Mouse (Mus musculus): Measurements from ENCODE around the gene Alox12b.

- TF ChIP-seq CHD2 (IDR thresholded peaks at IDR 0.05; ENCODE audit: low read length) (no peak), CTCF (IDR thresholded peaks at IDR 0.05 in 2 of 3, conservative IDR thresholded peaks at IDR 0.05 in 1 of 3; ENCODE audit: control insufficient read depth in 1 of 3, insufficient read depth in 1 of 3, low read depth in 2 of 3, low read length in 3 of 3, poor library complexity in 1 of 3, severe bottlenecking in 1 of 3) (peak in 2 of 3 experiments; percentile 28 to 32; a peak in 3 of 6 replicates), EP300 (IDR thresholded peaks at IDR 0.05; ENCODE audit: low read depth in 1 of 2, low read length in 2 of 2) (no peak), ETS1 (IDR thresholded peaks at IDR 0.05; ENCODE audit: low read depth, low read length) (no peak)
Observed at GRCm38 (mm10) chr11:69133923-69134621, 22.7 kb upstream of the Alox12b start.
